ENCODE assay signal across 9 mouse cellular contexts in the genomic region with DNA sequence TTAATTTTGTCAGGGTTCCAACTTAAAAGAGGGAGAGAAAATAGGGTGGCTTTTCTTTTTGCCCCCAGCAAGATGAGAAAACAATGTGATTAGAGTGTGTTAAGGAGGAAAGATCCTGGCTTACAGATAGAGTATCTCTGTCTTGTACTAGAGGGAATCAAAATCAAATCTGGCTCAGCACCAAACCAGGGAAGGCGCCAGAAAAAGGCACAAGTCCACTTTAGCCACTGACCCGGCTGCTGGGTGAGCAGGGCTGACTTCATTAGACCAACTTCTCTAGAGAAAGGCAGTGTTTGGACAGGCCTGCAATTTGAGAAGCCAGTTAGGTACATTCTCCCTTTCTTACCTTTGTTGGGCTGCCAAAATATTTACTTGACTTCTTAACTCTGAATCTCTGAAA. TPM values are rescaled to one million over a fixed set of nuclear protein-coding genes. Genes with fewer than 3 reads are reported as not detected.
DNase-seq lines count a peak whose midpoint lies in the region; ATAC-seq and TF ChIP-seq lines count a peak whose summit lies in the region.
"Had no signal": no experiment of that assay in that cellular context is flagged by ENCODE, and none has a peak within 500 bp of the region (broad histone marks: within the 10 kb centered on the region; RNA-seq: fewer than 3 reads in every experiment).

No protein-coding gene starts in this region.

- H3K9me3 ChIP-seq in forebrain, embryonic 12.5 days = no peaks in the 10 kb centered on the region
- no peaks in the 10 kb centered on the region for H3K9me3 ChIP-seq in midbrain, embryonic 13.5 days
- no peaks in the 10 kb centered on the region for H3K9me3 ChIP-seq in heart, embryonic 10.5 days

- WGBS in forebrain, embryonic 12.5 days = 56% methylated on average over 2 of the region's 2 CpGs
- 41% methylated on average over 2 of the region's 2 CpGs for WGBS in midbrain, embryonic 13.5 days
- 46% methylated on average over 2 of the region's 2 CpGs for whole genome bisulfite sequencing in heart, embryonic 10.5 days

- H3K9ac ChIP-seq in forebrain, embryonic 12.5 days = no peak overlapping the region
- H3K9ac ChIP-seq in midbrain, embryonic 13.5 days (replicated peaks) = no peak overlapping the region
- H3K9ac ChIP-seq: liver, postnatal 0 days had no signal

- intact Hi-C loops in left cerebral cortex, adult 2 months (cut with DNase I) = no loop called here
- intact Hi-C loops in left cerebral cortex, postnatal 14 days (cut with DNase I) = no loop called here

- no peak overlapping the region for H3K4me2 ChIP-seq in forebrain, embryonic 12.5 days
- H3K4me2 ChIP-seq in midbrain, embryonic 13.5 days (replicated peaks) = no peak overlapping the region

- peak overlapping the region; percentile 71 for H3K27ac ChIP-seq in left cerebral cortex, adult 2 months
- peak overlapping the region; percentile 81; the same call in 1 of the 2 replicates for H3K27ac ChIP-seq in forebrain, embryonic 12.5 days
- peak overlapping the region; percentile 86 for H3K27ac ChIP-seq in midbrain, embryonic 13.5 days
- no peak overlapping the region for H3K27ac ChIP-seq in heart, embryonic 10.5 days

- H3K27me3 ChIP-seq in forebrain, embryonic 12.5 days = no peaks in the 10 kb centered on the region
- no peaks in the 10 kb centered on the region for H3K27me3 ChIP-seq in midbrain, embryonic 13.5 days
- H3K27me3 ChIP-seq in heart, embryonic 10.5 days (ENCODE audit: insufficient read depth, poor library complexity, severe bottlenecking) = no peaks in the 10 kb centered on the region

- TF ChIP-seq CTCF in left cerebral cortex, adult 2 months (IDR thresholded peaks at IDR 0.05) = no peak

- ATAC-seq in forebrain, embryonic 12.5 days (ENCODE audit: low FRiP score) = no peak
- no peak for ATAC-seq in midbrain, embryonic 13.5 days
- ATAC-seq: liver, postnatal 0 days had no signal

- no peak for DNase-seq in left cerebral cortex, adult 2 months (ENCODE audit: extremely low spot score in 1 of 2, low spot score in 2 of 2)
- no peak for DNase-seq in left cerebral cortex, postnatal 14 days (ENCODE audit: low spot score in 2 of 2)
- peak; percentile 25 for DNase-seq in gastrocnemius, postnatal 25 days
- no peak for DNase-seq in heart, embryonic 10.5 days (ENCODE audit: low spot score)
- DNase-seq in frontal cortex, postnatal 10 days (ENCODE audit: low spot score in 2 of 2) = no peak
- no peak for DNase-seq in urinary bladder, postnatal 14 days (ENCODE audit: low spot score)
- DNase-seq: liver, postnatal 0 days had no signal

- H3K4me3 ChIP-seq in left cerebral cortex, adult 2 months = no peak overlapping the region
- no peak overlapping the region for H3K4me3 ChIP-seq in forebrain, embryonic 12.5 days (replicated peaks)
- H3K4me3 ChIP-seq in midbrain, embryonic 13.5 days (replicated peaks) = no peak overlapping the region
- H3K4me3 ChIP-seq in heart, embryonic 10.5 days = no peak overlapping the region

- no peaks in the 10 kb centered on the region for H3K36me3 ChIP-seq in forebrain, embryonic 12.5 days (replicated peaks)
- no peaks in the 10 kb centered on the region for H3K36me3 ChIP-seq in midbrain, embryonic 13.5 days
- no peaks in the 10 kb centered on the region for H3K36me3 ChIP-seq in heart, embryonic 10.5 days

- H3K4me1 ChIP-seq in forebrain, embryonic 12.5 days = peaks cover 49% of the 10 kb centered on the region
- peaks cover 40% of the 10 kb centered on the region for H3K4me1 ChIP-seq in midbrain, embryonic 13.5 days (replicated peaks)
- peaks cover 26% of the 10 kb centered on the region for H3K4me1 ChIP-seq in heart, embryonic 10.5 days

RNA-seq across cellular contexts. Expression of a gene that starts 57.6 kb away (rescaled TPM):
- 10 to 100 TPM; 14.8 to 15.4 TPM for total RNA-seq in left cerebral cortex, adult 2 months (2021)
- 10 to 100 TPM; 10.6 to 12.7 TPM for total RNA-seq in left cerebral cortex, postnatal 14 days (2021)
- 11.9 and 12.0 TPM in 2 replicates for polyA plus RNA-seq in forebrain, embryonic 12.5 days (2016; fragmentation: Nextera tagmentation; extraction: Ambion mirVana)
- 10 to 100 TPM; 35.0 to 47.6 TPM for total RNA-seq in gastrocnemius, postnatal 25 days (2021)
- polyA plus RNA-seq in midbrain, embryonic 13.5 days (2015; fragmentation: Nextera tagmentation; extraction: Ambion mirVana) = 5.2 and 7.5 TPM in 2 replicates
- 18.3 and 34.4 TPM in 2 replicates for polyA plus RNA-seq in heart, embryonic 10.5 days (2016; fragmentation: Nextera tagmentation; extraction: Ambion mirVana)
